Mouse (Mus musculus): ENCODE data around the gene Srrm3. TPM values are rescaled to one million over a fixed set of nuclear protein-coding genes. Genes with fewer than 3 reads are reported as not detected.

Srrm3 gene
- total RNA-seq, 2 experiments from 2014 or later = not detected

DNA sequence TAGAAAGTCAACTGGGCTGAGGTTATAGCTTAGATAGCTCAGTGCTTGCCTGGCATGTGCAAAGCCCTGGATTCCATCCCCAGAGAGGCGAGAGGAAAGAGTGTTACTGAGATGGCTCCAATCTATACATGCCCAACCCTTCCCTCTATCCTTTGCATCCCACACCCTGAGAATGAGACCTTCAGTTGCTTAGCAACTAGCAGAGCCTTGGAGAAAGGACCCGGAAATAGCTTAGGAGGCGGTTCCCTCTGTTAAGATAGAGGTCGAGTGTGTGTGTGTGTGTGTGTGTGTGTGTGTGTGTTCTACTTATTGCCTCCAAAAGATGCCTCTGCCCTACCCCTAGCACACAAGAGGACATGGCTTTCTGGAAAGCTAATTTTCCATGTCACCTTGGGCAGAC is 26.0 kb downstream of the Srrm3 start:
- Histone ChIP-seq H3K27ac (no peak overlapping the region), H3K4me3 (no peak overlapping the region)
- no peak for DNase-seq
- intact Hi-C loops (cut with DNase I) = no loop called here
- no peak for TF ChIP-seq CTCF (IDR thresholded peaks at IDR 0.05)

GRCm38 (mm10) chr5:135834769-135835491 is 28.2 kb downstream of the Srrm3 start:
- peak; percentile 73 for DNase-seq
- no peak for TF ChIP-seq CTCF (IDR thresholded peaks at IDR 0.05)
- intact Hi-C loops (cut with DNase I) = no loop called here
- Histone ChIP-seq H3K4me3 (peak overlapping the region; percentile 66), H3K27ac (no peak overlapping the region)

GRCm38 (mm10) chr5:135835492-135835858 is 28.8 kb downstream of the Srrm3 start:
- Histone ChIP-seq H3K4me3 (peak overlapping the region; percentile 66), H3K27ac (no peak overlapping the region)
- no peak for TF ChIP-seq CTCF (IDR thresholded peaks at IDR 0.05)
- DNase-seq = no peak
- intact Hi-C loops (cut with DNase I) = no loop called here

DNA sequence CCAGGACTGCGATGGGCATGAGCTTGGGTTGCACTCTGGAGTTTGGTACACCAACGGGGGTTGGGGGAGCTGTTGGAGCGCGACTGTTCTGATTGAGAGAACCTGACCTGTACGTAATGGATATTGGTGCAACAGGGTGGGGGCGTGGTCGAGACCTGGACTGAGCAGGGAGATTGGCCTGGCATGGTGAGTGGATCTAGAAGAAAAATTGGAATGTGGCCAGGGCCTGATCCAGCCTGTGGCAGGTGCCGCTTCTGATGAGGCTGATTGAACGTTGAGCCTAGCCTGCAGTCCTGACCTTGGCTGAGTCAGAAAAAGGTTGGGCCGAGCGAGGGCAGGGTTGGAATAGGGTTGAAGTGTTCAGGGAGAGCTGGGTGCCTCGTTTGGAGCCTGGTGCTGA is 29.3 kb downstream of the Srrm3 start:
- Histone ChIP-seq H3K27ac (no peak overlapping the region), H3K4me3 (no peak overlapping the region)
- TF ChIP-seq CTCF (IDR thresholded peaks at IDR 0.05) = no peak
- no peak for DNase-seq
- intact Hi-C loops (cut with DNase I) = no loop called here

GRCm38 (mm10) chr5:135841651-135842050 is 35.0 kb downstream of the Srrm3 start:
- Histone ChIP-seq H3K4me3 (no peak overlapping the region), H3K27ac (no peak overlapping the region)
- no peak for TF ChIP-seq CTCF (IDR thresholded peaks at IDR 0.05)
- intact Hi-C loops (cut with DNase I) = loop anchor here (5.0 kb wide), 1 partner anchor 34 kb away; the partner anchor contains the start of gene Srrm3
- DNase-seq = no peak

- no peak for DNase-seq
Observed at GRCm38 (mm10) chr5:135843418-135843817, 36.7 kb downstream of the Srrm3 start.

DNA sequence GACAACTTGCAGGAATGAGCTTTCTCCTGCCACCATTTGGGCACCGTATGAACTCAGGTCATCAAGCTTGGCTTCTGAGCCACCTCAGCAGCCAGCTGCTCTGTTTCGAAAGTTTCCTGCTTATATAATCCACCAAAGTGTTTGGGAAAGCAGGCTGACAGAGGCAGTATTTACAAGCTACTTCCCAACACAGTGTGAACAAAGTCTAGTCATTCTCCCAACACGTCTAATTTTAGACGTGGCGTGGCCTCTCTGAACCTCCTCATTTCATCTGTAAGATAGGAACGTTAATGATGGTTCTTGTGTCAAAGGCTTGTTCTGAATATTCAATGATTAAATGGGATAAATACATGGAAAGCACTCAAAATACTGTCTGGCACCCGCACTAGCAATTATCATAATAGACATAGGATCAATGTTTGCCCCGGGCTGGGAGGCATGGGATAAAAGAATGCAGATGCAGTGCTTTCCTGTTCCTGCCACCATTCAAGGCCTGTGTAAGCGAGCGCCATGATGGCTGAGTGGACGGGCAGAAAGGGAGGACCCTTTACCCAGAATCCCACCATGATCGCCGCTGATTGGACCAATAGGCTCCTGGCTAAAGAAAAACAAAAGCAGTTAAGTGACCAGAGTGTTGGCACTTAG is 39.1 kb downstream of the Srrm3 start:
- Histone ChIP-seq H3K27ac (no peak overlapping the region), H3K4me3 (no peak overlapping the region)
- intact Hi-C loops (cut with DNase I) = no loop called here
- TF ChIP-seq CTCF (IDR thresholded peaks at IDR 0.05) = no peak
- DNase-seq = no peak

More at GRCm38 (mm10) chr5:135843418-135843817, 36.7 kb downstream of the Srrm3 start:
- no peak for TF ChIP-seq CTCF (IDR thresholded peaks at IDR 0.05)
- Histone ChIP-seq H3K27ac (no peak overlapping the region), H3K4me3 (no peak overlapping the region)
- intact Hi-C loops (cut with DNase I) = loop anchor here (5.0 kb wide), 1 partner anchor 36 kb away; the partner anchor contains the start of gene Srrm3

DNA sequence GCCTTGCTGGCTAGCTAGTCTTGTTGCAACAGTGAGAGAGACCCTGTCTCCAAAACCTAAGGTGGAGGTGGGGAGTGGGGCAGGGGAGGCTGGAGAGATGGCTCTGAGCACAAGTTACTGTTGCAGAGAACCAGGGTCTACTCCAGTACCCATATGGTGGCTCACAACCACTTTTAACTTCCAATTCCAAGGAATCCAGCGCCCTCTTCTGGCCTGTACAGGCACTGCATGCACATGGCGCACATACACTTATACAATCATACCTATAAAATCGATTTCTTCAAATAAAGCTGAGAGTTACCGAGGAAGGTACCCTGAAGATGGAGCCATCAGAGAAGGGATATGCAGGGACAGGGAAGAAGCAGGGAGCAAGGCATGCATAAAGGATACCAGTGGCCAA is 40.8 kb downstream of the Srrm3 start:
- DNase-seq = no peak
- TF ChIP-seq CTCF (IDR thresholded peaks at IDR 0.05) = 0 out of 2 replicates have a peak, but pooled peaks have one; percentile 7
- intact Hi-C loops (cut with DNase I) = no loop called here
- Histone ChIP-seq H3K27ac (no peak overlapping the region), H3K4me3 (no peak overlapping the region)

DNA sequence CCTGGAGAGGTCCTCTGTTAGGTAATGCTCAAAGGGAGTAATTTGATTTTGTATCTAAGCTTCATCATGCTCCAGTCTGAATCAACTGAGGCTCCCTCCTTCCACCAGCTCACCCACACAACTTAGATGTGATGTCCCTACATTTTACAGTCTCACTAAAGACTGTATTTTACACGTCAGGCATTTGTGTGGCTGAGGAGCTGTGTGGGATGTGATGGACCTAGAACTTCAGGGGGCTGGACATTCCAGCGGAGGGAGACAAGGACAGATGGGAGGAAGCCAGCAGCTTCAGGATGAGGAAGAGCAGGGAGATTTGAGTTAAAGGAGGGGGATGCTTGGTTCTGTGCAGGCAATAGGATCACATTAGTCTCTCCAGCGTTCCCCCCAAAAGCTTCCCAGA is 41.2 kb downstream of the Srrm3 start:
- no peak overlapping the region for H3K4me3 ChIP-seq
- DNase-seq = no peak
- intact Hi-C loops (cut with DNase I) = no loop called here
- no peak overlapping the region for H3K27ac ChIP-seq
- TF ChIP-seq CTCF (IDR thresholded peaks at IDR 0.05) = no peak

DNA sequence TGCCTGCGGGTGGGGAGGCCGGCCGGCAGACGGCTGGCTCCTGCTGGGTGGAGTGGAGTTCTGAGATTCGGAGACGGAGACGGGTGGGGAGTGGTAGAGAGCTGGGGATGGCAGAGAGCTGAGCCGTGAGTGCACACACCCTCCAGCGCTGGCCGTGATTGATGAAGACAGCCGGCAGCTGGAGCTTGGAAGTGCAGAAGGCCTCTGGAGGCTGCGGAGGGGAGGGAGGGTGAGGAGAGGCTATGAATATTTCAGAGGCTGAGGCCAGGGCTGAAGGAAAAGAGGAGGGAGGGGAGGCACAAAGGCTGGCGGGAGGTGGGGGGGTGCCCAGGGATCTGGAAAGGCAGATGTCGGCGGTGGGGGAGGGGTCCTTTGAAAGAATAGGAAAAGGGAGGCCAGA is 44.3 kb downstream of the Srrm3 start:
- intact Hi-C loops (cut with DNase I) = no loop called here

DNA sequence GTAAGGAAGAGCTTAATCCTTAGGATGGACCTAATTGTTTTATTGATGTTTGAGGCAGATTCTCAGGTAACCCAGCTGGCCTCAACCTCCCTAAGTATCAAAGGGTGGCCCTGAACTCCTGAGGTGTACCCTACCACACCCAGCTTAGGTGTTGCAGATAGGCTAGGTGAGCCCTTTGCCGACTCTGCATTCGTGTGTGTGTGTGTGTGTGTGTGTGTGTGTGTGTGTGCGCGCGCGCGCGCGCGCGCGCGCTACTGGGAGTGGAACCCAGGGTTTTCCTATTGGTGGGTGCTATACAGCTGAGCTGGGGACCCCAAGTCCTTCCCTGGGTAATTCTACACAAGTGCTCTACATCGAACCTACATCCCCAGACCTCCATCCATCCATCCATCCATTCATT is 44.8 kb downstream of the Srrm3 start:
- no peak for DNase-seq
- intact Hi-C loops (cut with DNase I) = no loop called here
- TF ChIP-seq CTCF (IDR thresholded peaks at IDR 0.05) = no peak
- H3K27ac ChIP-seq = no peak overlapping the region
- H3K4me3 ChIP-seq = no peak overlapping the region

More for the DNA sequence above, 44.3 kb downstream of the Srrm3 start:
- no peak for TF ChIP-seq CTCF (IDR thresholded peaks at IDR 0.05)
- Histone ChIP-seq H3K27ac (no peak overlapping the region), H3K4me3 (no peak overlapping the region)
- no peak for DNase-seq

GRCm38 (mm10) chr5:135852421-135852820 is 45.7 kb downstream of the Srrm3 start:
- intact Hi-C loops (cut with DNase I) = no loop called here
- no peak for TF ChIP-seq CTCF (IDR thresholded peaks at IDR 0.05)

GRCm38 (mm10) chr5:135853731-135854130 is 47.0 kb downstream of the Srrm3 start:
- intact Hi-C loops (cut with DNase I) = no loop called here
- DNase-seq = no peak
- Histone ChIP-seq H3K4me3 (no peak overlapping the region), H3K27ac (no peak overlapping the region)
- TF ChIP-seq CTCF (IDR thresholded peaks at IDR 0.05) = no peak

More at GRCm38 (mm10) chr5:135852421-135852820, 45.7 kb downstream of the Srrm3 start:
- DNase-seq = no peak
- Histone ChIP-seq H3K4me3 (no peak overlapping the region), H3K27ac (no peak overlapping the region)
